Mouse (Mus musculus): Measurements from ENCODE around the gene Usp15. TPM values are rescaled to one million over a fixed set of nuclear protein-coding genes. Genes with fewer than 3 reads are reported as not detected.

The Usp15 gene
- total RNA-seq, 2 experiments from 2014 or later: 98.9 to 111 TPM

- DNase-seq (ENCODE audit: low spot score in 2 of 2): peak; percentile 51 to 53
Measured at GRCm38 (mm10) chr10:123183243-123183642, 13.6 kb downstream of the Usp15 start.

GRCm38 (mm10) chr10:123182391-123182790 lies 14.4 kb downstream of the Usp15 start:
- DNase-seq (ENCODE audit: low spot score in 2 of 2): peak in 1 of 2 experiments; percentile 39

- no peak for DNase-seq (ENCODE audit: low spot score in 2 of 2)
Measured at GRCm38 (mm10) chr10:123175771-123176170, 21.0 kb downstream of the Usp15 start.

GRCm38 (mm10) chr10:123170898-123171297 lies 25.9 kb downstream of the Usp15 start:
- DNase-seq (ENCODE audit: low spot score in 2 of 2): no peak

GRCm38 (mm10) chr10:123165542-123165941 lies 31.3 kb downstream of the Usp15 start:
- no peak for DNase-seq (ENCODE audit: low spot score in 2 of 2)

GRCm38 (mm10) chr10:123160508-123160907 lies 36.3 kb downstream of the Usp15 start:
- no peak for DNase-seq (ENCODE audit: low spot score in 2 of 2)

- no peak for DNase-seq (ENCODE audit: low spot score in 2 of 2)
Measured at GRCm38 (mm10) chr10:123159316-123159715, 37.5 kb downstream of the Usp15 start.

GRCm38 (mm10) chr10:123156392-123156791 lies 40.4 kb downstream of the Usp15 start:
- no peak for DNase-seq (ENCODE audit: low spot score in 2 of 2)

GRCm38 (mm10) chr10:123155764-123156163 lies 41.0 kb downstream of the Usp15 start:
- no peak for DNase-seq (ENCODE audit: low spot score in 2 of 2)

GRCm38 (mm10) chr10:123153321-123153720 lies 43.5 kb downstream of the Usp15 start:
- DNase-seq (ENCODE audit: low spot score in 2 of 2): no peak

GRCm38 (mm10) chr10:123148025-123148814 lies 48.6 kb downstream of the Usp15 start:
- no peak for DNase-seq (ENCODE audit: low spot score in 2 of 2)

GRCm38 (mm10) chr10:123147180-123147579 lies 49.6 kb downstream of the Usp15 start:
- DNase-seq (ENCODE audit: low spot score in 2 of 2): peak in 1 of 2 experiments; percentile 15

GRCm38 (mm10) chr10:123146349-123146748 lies 50.4 kb downstream of the Usp15 start:
- DNase-seq (ENCODE audit: low spot score in 2 of 2): no peak

- peak; percentile 20 to 48 for DNase-seq (ENCODE audit: low spot score in 2 of 2)
Measured at GRCm38 (mm10) chr10:123144256-123144655, 52.5 kb downstream of the Usp15 start.

- no peak for DNase-seq (ENCODE audit: low spot score in 2 of 2)
Measured at GRCm38 (mm10) chr10:123142395-123143050, 54.3 kb downstream of the Usp15 start.

GRCm38 (mm10) chr10:123135818-123136217 lies 61.0 kb downstream of the Usp15 start:
- DNase-seq (ENCODE audit: low spot score in 2 of 2): no peak

- DNase-seq (ENCODE audit: low spot score in 2 of 2): no peak
Measured at GRCm38 (mm10) chr10:123131487-123131886, 65.3 kb downstream of the Usp15 start.

- no peak for DNase-seq (ENCODE audit: low spot score in 2 of 2)
Measured at GRCm38 (mm10) chr10:123120666-123121392, 76.0 kb downstream of the Usp15 start.

GRCm38 (mm10) chr10:123116861-123117260 lies 79.9 kb downstream of the Usp15 start:
- no peak for DNase-seq (ENCODE audit: low spot score in 2 of 2)

GRCm38 (mm10) chr10:123113466-123113865 lies 83.3 kb downstream of the Usp15 start:
- no peak for DNase-seq (ENCODE audit: low spot score in 2 of 2)

GRCm38 (mm10) chr10:123112787-123113168 lies 84.0 kb downstream of the Usp15 start:
- no peak for DNase-seq (ENCODE audit: low spot score in 2 of 2)

Measured in left cerebral cortex, adult 18-20 months (tissue).